Mouse (Mus musculus) left cerebral cortex, postnatal 10 days (tissue): ENCODE results near the gene Arhgef3. TPM values are rescaled to one million over a fixed set of nuclear protein-coding genes. Genes with fewer than 3 reads are reported as not detected.

Experiments
- DNase-seq, 2 experiments: peaks; one replicate each; pipeline ENCODE4 v3.0.0; 2021 to 2022; ENCODE audit warnings: low spot score in 2 of 2, mixed read lengths in 1 of 2; ENCODE audit errors: extremely low spot score in 1 of 2
- intact Hi-C: fragments of 180-260 bp; cut with DNase I; formaldehyde crosslinking; loops from one replicate; pipeline ENCODE4 v1.15.1; 2025
- total RNA-seq, 2 experiments: library from RNA; stranded (reverse); gene quantifications; 2 replicates each; pipeline ENCODE4 v1.2.3; 2021

Gene Arhgef3
- total RNA-seq, 2 experiments from 2014 or later: 37.4 to 41.2 TPM

DNA sequence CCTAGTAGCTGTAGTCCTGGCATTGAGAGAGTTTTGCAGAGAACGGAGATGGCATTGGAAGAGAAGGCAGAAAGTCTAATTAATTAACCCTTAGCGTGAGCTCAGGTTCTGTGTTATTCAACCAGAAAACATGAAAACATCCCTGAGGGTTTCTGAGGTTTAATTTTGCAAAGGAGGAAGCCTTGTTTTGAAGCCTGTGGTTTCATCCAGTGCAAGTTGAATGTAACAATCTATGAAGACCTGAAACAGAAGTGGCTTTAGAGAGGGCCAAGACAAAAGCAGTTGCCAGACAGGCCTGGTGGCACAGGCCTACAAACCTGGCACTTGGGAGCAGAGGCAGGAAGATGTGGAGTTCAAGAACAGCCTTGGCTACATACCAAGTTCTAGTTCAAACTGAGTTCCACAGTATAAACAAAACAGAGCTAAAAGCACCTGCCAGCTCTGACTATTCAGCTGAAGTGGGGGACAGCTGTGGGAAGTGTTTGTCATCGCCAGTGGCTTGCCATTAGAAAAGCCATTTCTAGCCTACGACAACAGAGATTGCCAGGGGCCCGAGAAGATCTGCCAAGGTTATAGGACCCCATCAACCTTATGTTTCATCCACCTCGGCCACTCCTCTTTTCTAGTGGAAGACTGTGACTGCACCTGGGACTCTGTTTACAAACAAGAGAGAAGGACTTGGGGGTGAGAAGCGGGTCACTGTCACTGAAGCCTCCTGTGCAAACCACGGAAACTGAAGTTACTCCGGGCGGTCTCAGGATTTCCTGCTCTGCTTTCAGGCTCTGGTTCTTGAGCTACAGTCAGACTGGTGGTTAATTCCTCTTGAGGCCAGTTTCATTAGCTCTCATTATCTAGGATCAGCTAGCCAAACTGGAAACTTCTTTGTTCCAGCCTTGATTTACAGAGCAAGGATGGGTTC lies 287.9 kb downstream of the Arhgef3 start:
- DNase-seq: no peak
- intact Hi-C loops: no loop called here

DNA sequence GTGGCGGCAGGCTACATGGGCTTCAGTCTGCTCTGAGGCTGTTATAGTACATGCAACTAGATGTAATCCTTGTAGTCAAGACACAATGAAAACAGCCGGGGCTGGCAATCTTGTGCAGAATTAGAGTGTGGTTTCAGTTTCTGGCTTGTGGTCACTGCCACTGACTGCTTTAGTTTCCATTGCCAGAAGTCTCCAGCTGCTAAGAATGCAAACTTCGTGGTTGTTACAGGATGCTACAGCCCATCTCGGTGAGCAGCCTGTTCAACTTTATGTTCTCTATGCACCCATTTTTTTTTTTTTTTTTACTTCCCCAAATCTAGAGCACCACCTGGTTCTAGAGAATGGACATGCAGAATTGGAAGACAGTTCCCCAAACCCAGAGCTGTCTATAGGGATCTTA lies 290.8 kb downstream of the Arhgef3 start:
- intact Hi-C loops: no loop called here
- DNase-seq: no peak

DNA sequence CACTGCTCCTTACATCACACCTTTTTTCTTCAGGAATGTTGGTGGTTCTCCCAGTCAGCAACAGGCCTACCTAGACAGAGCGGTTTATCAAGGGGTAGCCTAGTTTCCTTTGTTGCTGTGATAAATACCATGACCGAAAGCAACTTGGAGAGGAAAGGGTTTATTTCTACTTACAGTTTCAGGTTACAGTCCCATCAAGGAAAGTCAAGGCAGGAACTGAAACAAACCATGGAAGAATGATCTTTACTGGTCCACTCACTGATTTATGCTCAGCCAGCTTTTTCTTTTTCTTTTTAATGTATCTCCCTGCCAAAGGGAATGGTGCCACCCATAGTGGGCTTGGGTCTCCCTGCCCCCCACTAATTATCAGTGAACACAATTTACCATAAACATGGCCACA lies 291.2 kb downstream of the Arhgef3 start:
- DNase-seq: no peak
- intact Hi-C loops: no loop called here

DNA sequence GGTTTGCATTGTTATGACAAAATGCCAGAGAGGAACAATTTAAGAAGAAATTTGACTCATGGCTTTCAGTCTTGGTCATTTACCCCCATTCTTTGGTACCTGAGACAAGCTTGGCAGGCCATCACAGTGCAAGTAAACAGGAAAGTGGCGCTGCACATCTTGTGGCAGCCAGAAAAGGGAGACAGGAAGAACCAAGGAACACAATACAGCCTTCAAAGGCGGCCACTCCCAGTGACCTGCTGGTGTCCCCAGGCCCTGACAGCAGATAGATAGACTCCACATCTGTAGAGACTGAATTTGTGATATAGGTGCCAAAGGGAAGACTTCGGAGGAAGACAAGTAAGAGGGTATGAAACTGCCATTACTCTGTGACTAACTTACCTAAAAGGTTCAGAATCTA lies 293.5 kb downstream of the Arhgef3 start:
- no peak for DNase-seq
- intact Hi-C loops: no loop called here

DNA sequence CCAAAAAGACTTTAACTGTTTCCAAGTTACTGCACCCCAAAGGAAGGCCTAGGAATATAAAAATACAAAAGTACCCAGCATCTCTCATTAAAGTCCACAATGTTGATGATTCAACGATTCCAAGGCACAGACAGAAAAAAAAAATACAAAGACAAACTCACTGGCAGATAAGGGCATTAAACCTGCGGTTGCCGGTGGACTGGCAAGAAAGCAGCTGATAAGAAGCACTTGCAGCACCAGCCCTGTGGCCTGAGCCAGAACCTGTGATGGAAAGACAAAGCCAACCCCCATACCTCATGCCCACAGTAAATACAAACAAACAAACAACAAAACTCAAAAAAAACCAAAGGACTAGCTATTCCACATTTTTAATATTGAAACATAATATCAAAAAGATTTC lies 295.0 kb downstream of the Arhgef3 start:
- intact Hi-C loops: loop anchor here (5.0 to 10.0 kb wide), 2 partner anchors 72 to 295 kb away; partner anchors contain the start of gene Arhgef3
- DNase-seq: no peak

DNA sequence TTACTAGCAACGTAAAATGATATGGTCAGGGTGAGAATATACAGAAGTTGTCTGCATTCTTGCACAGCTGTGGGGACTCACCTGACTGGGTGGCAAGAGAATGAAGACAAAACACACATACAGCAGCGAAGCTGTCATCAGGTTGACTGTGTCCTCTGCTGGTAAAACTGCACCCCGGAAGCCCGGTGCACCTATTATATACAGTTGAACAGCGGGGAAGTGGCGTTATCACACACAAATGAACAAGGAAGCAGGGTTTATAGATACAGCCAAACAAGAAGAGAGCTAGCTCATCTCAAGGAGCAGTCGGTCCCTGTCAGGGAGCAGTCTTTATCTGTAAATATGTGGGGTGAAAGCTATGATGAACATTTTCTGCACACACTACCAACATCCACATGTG lies 296.8 kb downstream of the Arhgef3 start:
- DNase-seq: no peak
- intact Hi-C loops: loop anchor here (5.0 to 10.0 kb wide), 2 partner anchors 74 to 297 kb away; partner anchors contain the start of gene Arhgef3

DNA sequence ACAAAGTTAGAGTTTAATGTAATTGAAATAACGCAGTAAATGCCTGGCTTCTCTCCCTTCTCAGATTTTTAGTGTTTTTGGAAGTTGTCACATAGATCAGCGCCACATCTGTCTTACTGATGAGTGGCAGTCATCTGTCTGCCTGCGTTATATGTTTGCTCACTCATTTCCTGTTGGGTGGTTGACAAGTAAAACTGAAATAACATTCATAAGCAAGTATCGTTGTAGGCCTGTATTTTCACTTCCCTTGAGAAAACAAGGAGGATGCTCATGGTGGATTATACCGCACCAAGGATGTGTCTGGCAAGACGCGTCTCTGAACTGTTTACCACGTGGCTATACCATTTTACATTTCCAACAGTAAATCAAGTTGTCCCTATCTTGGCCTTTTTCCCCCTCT lies 298.0 kb downstream of the Arhgef3 start:
- intact Hi-C loops: loop anchor here (5.0 to 10.0 kb wide), 2 partner anchors 75 to 298 kb away; partner anchors contain the start of gene Arhgef3
- no peak for DNase-seq

DNA sequence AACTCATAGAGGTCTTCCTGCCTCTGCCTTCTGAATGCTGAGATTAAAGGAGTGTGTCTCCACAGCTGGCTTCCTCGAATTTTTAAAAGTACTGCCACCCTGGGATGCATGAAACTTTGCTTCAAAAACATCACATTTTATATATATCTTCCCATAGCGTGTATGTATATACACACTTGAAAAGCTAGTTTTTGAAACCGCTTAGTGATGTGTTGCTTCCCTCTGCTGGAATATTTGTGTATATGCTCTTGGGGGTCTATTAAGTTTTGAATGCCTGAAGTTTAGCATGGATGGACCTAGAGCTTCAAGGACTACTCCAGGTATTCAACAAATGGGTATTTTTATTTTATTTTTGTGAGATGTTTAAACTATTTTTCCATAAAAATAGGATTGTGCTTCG lies 299.3 kb downstream of the Arhgef3 start:
- peak in 1 of 2 experiments; percentile 47 for DNase-seq
- intact Hi-C loops: loop anchor here (2.0 to 10.0 kb wide), 3 partner anchors 77 to 299 kb away; partner anchors contain the start of gene Arhgef3

DNA sequence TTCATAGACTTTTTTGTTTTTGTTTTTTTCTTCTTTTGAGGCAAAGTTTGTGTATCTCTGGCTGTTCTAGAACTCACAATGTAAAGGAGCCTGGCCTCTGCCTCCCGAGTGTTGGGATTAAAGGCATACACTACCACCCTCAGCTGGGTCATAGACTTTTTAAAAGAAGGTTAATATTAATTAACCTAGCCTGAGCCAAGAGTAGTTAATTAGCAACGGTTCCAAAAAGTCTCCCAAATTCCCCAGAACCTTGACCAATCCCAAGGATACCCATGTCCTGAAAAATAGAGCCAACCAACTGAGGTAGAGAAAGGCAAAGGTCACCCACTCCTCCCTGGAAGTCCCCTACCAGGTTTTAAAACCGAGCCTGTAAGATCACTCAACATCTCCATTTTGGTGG lies 306.1 kb downstream of the Arhgef3 start:
- DNase-seq: no peak
- intact Hi-C loops: no loop called here

DNA sequence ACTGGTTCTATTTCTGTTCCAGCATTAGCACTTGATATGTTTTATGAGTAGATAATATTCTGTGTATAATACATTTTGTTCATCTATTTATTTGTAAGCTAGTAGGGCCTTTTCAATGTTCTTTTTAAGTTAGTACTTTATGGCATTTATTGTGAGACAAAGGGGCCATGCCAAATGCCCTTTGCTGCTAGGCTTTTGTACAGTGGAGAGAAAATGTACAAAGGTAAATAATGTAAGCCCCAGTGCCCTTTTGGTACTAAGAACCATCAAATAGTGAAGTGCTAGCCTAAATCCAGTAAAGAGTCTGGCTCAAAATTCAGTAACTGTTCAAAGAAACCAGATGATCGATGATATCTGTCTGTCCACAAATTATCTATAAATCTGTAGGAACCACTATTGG lies 307.6 kb downstream of the Arhgef3 start:
- intact Hi-C loops: no loop called here

DNA sequence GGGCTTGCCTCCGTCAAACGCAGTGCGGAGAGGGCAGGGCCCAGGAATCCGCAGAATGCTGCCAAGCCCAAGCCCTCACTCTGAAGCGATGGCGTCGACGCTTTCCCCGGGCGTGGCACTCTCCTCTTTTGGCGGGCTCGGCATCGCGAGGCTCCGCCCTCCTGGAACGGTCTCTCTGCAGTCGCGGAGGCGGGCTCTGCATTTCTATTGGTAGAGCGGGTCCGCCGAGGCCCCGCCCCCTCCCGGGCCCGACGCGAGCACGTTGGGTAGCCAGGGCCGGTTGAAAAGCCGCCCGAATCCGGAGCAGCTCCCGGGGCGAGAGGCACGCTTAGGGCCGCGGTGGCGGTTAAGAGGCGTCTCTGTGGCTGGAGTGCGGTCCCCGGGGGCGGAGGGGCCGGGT lies 313.9 kb downstream of the Arhgef3 start, which contains the start of gene Fam208a:
TSS of gene Fam208a (plus strand) at position 262 of the 400 bp plus-strand sequence.
- peak; percentile 92 to 98 for DNase-seq
- intact Hi-C loops: loop anchor here (5.0 kb wide), 1 partner anchor 91 kb away; no protein-coding TSS in a partner anchor

More for the DNA sequence above, 307.6 kb downstream of the Arhgef3 start:
- no peak for DNase-seq

DNA sequence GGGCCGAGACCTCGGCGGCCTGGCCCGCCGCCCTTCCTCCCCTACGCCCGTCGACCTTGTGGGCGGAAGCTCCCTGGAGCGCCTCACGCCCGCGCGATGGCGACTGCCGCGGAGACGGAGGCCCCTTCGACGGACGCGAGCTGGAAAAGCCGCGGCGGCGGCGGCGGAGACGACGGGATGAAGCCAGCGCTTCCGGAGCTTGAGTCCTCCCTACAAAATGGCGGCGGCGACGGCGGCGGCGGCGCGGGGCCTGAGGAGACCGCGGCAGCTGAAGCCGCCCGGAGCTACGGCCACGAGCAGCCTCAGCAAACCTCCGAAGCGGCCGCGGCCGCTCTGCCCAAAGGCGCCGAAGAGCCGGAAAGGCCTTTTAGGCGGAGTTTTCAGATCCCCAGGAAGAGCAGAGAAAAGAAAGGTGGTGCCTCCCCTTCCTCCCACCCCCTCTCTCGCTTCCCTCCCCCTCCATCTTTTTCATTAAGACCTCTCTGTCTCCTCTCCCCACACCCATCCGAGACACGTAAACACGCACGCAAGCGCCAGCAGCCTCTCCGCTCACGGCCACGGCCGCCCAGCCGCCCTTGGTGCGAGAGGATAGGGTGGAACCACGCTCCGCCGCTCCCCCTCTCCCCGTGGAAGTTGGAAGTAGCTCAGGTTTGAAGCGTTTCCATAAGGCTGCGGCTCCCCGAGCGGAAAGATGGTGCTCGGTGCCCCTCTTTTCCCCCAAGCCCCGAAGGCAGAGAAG lies 314.4 kb downstream of the Arhgef3 start:
- intact Hi-C loops: loop anchor here (5.0 kb wide), 1 partner anchor 92 kb away; no protein-coding TSS in a partner anchor
- DNase-seq: peak; percentile 80 to 92

DNA sequence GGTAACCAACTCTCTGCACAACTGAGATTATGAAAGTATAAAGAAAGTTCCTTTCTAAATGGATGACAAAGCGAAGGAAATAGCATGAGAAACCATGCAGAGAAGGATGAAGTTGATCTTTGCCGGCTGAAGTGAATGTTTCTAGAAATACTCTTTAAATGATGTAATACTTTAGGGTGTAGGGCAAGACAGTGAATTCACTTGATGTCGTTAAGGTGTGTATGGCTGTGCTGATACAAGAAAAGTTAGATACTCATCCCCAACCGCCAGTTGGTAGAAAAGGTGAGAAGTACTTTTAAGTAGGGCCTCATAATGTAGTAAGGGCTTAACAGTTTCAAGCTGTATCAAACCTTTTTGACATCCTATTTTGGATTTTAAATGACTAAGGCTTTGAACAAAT lies 315.6 kb downstream of the Arhgef3 start:
- intact Hi-C loops: no loop called here
- no peak for DNase-seq

DNA sequence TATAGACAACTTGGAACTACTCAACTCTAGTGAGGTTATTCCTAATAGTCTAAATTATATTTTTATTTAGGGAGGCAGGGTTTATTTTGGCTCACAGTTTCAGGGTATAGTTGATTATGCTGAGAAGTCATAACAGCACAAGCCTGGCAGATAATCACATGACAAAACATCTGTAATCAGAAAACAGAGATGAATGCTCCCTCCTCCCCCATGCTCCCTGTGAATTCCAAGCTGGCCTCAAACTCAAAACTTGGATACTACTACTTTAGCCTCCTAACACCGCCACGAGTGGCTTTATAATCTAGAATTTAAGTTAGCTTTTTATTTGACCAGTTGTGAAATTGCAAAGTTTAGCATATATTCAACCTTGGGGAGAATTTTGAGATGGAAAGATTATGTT lies 317.4 kb downstream of the Arhgef3 start:
- DNase-seq: no peak
- intact Hi-C loops: no loop called here

DNA sequence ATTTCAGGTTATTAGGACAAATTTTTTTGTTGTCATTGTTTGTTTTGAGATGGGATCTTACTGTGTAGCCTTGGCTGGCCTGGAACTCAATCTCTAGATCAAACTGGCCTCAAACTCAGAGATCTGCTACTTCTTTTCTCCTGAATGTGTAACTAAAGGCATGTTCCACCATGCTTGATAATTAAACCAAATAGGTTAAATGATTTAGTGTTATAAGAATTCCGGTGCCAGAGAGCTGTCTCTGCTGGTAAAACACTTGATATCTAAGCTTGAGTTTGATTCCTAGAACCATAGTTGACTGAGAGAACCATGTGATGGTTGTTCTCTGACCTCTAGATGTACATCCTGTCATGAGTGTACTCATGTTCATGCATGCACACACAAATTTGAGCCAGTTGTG lies 321.4 kb downstream of the Arhgef3 start:
- intact Hi-C loops: no loop called here
- DNase-seq: no peak

DNA sequence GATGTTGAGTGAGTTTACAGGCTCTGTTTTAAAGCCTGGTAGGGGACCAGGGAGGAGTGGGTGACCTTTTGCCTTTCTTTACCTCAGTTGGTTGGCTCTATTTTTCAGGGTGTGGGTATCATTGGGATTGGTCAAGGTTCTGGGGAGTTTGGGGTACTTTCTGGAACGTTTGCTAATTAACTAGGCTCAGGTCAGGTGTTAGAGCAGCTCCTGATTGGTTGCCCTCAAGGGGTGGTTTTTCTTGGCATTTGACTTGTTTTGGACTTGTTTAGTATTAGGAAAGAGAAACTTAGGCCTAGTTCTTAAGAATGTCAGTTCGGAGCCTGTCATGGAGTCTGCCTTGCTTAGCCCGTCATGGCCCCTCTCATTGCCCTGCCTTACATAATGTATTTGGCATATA lies 322.1 kb downstream of the Arhgef3 start:
- intact Hi-C loops: no loop called here

DNA sequence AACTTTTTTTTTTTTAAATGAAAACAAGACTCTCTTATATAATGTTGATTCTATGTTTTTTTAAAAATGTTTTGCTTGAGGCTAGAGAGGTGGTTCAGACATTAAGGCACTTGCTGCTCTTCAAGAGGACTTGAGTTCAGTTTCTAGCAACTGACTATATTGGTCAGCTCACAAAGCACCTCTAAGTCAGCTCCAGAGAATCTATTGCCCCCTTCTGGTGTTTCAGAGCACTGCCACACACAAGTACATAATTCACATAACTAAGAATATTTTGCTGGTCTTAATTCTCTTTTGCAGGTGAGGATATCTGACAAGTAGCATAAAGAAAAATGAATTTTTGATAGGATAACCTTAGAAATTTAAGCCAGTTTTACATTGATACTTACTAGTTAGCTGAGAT lies 326.2 kb downstream of the Arhgef3 start:
- intact Hi-C loops: loop anchor here (5.0 kb wide), 1 partner anchor 36 kb away; no protein-coding TSS in a partner anchor
- no peak for DNase-seq

More for the DNA sequence above, 322.1 kb downstream of the Arhgef3 start:
- no peak for DNase-seq

DNA sequence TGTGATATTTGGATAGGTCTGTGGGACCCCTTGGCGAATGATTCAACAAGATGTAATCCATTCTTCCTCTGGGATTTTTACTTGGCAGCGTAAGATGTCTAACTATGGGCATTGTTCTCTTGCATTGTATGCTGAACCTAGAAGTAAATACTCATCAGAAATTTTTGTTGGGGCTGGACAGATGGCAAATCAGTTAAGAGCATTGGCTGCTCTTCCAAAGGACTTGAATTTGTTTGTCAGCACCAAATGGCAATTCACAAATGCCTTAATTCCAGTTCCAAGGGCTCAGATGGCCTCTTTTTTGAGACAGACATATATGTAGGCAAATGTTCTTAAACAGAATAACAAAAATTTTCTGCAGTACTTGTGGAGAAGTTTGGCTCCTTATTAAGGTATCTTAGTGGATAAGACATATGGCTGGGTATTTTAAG lies 330.2 kb downstream of the Arhgef3 start:
- no peak for DNase-seq
- intact Hi-C loops: loop anchor here (5.0 kb wide), 1 partner anchor 32 kb away; no protein-coding TSS in a partner anchor

DNA sequence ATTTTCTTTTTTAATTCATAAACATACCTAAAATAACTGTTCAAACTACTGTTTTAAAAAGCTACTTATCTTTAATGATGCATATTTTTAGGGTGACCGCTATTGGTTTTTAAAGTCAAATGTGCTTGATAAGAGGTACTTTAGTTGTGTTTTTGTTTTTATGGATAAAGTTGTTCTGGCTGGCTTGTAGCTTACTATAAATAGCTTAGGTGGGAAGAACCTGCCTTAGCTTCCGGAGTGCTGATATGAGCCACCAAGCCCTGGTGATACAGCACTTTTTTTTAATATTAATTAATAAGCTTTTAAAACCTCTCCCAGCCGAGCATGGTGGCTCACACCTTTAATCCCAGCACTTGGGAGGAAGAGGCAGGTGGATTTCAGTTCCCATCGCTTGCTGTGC lies 332.3 kb downstream of the Arhgef3 start:
- intact Hi-C loops: no loop called here
- no peak for DNase-seq
